Mouse (Mus musculus) lung, postnatal 0 days (tissue): ENCODE measurements around the gene Gm12117.

Experiments
- CTCF ChIP-seq: IDR thresholded peaks from 2 replicates; pipeline ENCODE4 v1.5.1; 2016; ENCODE audit warnings: antibody characterized with exemption, mild to moderate bottlenecking
- EP300 ChIP-seq: IDR thresholded peaks from 2 replicates; pipeline ENCODE4 v1.6.1; 2016; ENCODE audit warnings: antibody characterized with exemption, mild to moderate bottlenecking, control low read depth

- TF ChIP-seq CTCF (peak; percentile 67), EP300 (no peak)
Observed at GRCm38 (mm10) chr11:33295422-33295821, 18.9 kb upstream of the Gm12117 start.
